ENCODE assay signal across 27 mouse cellular contexts in the genomic region with DNA sequence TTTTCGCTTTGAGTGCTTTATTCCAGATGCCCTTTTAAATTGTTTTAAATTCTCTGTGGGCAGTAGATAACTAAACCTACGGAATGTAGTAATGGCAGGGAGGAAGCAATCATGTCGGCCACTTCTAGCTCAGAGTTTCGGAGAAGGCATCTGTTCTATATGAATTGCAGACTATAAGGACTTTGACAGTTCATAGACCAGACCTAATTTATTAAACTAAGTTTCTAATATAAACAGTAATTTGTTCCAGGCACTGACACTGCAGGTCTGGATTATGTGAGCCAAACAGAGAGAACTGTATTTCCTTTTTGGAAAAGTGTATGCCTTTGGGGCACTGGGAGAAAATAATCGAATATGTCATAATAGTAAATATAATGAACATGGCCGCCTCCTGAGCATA.
DNase-seq lines count a peak whose midpoint lies in the region; ATAC-seq lines count a peak whose summit lies in the region.
"Had no signal": no experiment of that assay in that cellular context is flagged by ENCODE, and none has a peak within 500 bp of the region (broad histone marks: within the 10 kb centered on the region; RNA-seq: fewer than 3 reads in every experiment).

No protein-coding gene starts in this region.

- WGBS in limb, embryonic 11.5 days, result 56% methylated on average over 6 of the region's 6 CpGs
- 71% methylated on average over 6 of the region's 6 CpGs for WGBS in limb, embryonic 10.5 days
- WGBS in limb, embryonic 13.5 days, result 30% methylated on average over 6 of the region's 6 CpGs

- H3K9ac ChIP-seq in limb, embryonic 11.5 days (ENCODE audit: low read length), result no peak overlapping the region
- H3K9ac ChIP-seq in limb, embryonic 13.5 days, result no peak overlapping the region
- H3K9ac ChIP-seq: embryonic facial prominence, embryonic 13.5 days; forebrain, embryonic 13.5 days; heart, embryonic 12.5 days; heart, embryonic 15.5 days; hindbrain, embryonic 13.5 days; intestine, embryonic 15.5 days had no signal

- peak; percentile 60; the same call in 1 of the 2 replicates for ATAC-seq in limb, embryonic 11.5 days (ENCODE audit: insufficient number of reproducible peaks, low FRiP score, low TSS enrichment, low read depth)
- ATAC-seq in limb, embryonic 13.5 days (ENCODE audit: low FRiP score, low read depth), result peak; percentile 28; the same call in 1 of the 2 replicates
- ATAC-seq: CD4-positive, CD25-positive, alpha-beta regulatory T cell, adult 4 months; forebrain, embryonic 13.5 days; forebrain, embryonic 16.5 days; hindbrain, embryonic 16.5 days; intestine, embryonic 15.5 days had no signal

- H3K4me3 ChIP-seq in limb, embryonic 11.5 days (ENCODE audit: low read depth, low read length), result no peak overlapping the region
- no peak overlapping the region for H3K4me3 ChIP-seq in limb, embryonic 10.5 days
- H3K4me3 ChIP-seq in limb, embryonic 13.5 days, result no peak overlapping the region
- H3K4me3 ChIP-seq: embryonic facial prominence, embryonic 13.5 days; forebrain, embryonic 10.5 days; forebrain, embryonic 13.5 days; gastrocnemius, adult 2 months; heart, embryonic 12.5 days; heart, embryonic 15.5 days; hindbrain, embryonic 13.5 days; intestine, embryonic 15.5 days had no signal

- DNase-seq in limb, embryonic 11.5 days (ENCODE audit: low spot score), result no peak
- no peak for DNase-seq in limb, embryonic 10.5 days (ENCODE audit: low spot score)
- peak; percentile 43 for DNase-seq in forelimb bud, embryonic 11.5 days (ENCODE audit: low read depth, low spot score)
- DNase-seq in left cerebral cortex, adult 18-20 months (ENCODE audit: low spot score in 2 of 2), result no peak
- DNase-seq in heart, postnatal 10 days, result no peak
- DNase-seq: adrenal gland, adult 2 months; adrenal gland, postnatal 14 days; cerebellum, adult 11 months; cerebellum, adult 2 months; cerebellum, adult 9-11 months; cerebellum, postnatal 25 days; gastrocnemius, adult 2 months; gastrocnemius, postnatal 14 days; heart, adult 18-20 months; heart, postnatal 14 days; heart, postnatal 4 days had no signal

- H3K4me1 ChIP-seq in limb, embryonic 11.5 days (ENCODE audit: control insufficient read depth, insufficient read depth, low read length), result no peaks in the 10 kb centered on the region
- no peaks in the 10 kb centered on the region for H3K4me1 ChIP-seq in limb, embryonic 10.5 days
- H3K4me1 ChIP-seq in limb, embryonic 13.5 days, result 0 out of 2 replicates have a peak, but pooled peaks cover 6% of the 10 kb centered on the region
- H3K4me1 ChIP-seq: embryonic facial prominence, embryonic 13.5 days; forebrain, embryonic 10.5 days; forebrain, embryonic 13.5 days; heart, embryonic 12.5 days; heart, embryonic 15.5 days; hindbrain, embryonic 13.5 days; intestine, embryonic 15.5 days had no signal

- H3K4me2 ChIP-seq in limb, embryonic 11.5 days (ENCODE audit: low read depth, severe bottlenecking), result no peak overlapping the region
- no peak overlapping the region for H3K4me2 ChIP-seq in limb, embryonic 13.5 days (replicated peaks)
- H3K4me2 ChIP-seq: embryonic facial prominence, embryonic 13.5 days; forebrain, embryonic 13.5 days; heart, embryonic 12.5 days; heart, embryonic 15.5 days; hindbrain, embryonic 13.5 days; intestine, embryonic 15.5 days had no signal

- H3K27me3 ChIP-seq in limb, embryonic 11.5 days (ENCODE audit: control insufficient read depth, insufficient read depth, low read length), result no peaks in the 10 kb centered on the region
- H3K27me3 ChIP-seq in limb, embryonic 10.5 days (ENCODE audit: low read depth, poor library complexity, severe bottlenecking), result no peaks in the 10 kb centered on the region
- H3K27me3 ChIP-seq in limb, embryonic 13.5 days, result no peaks in the 10 kb centered on the region
- H3K27me3 ChIP-seq: embryonic facial prominence, embryonic 13.5 days; forebrain, embryonic 13.5 days; hindbrain, embryonic 13.5 days; intestine, embryonic 15.5 days had no signal

- H3K9me3 ChIP-seq in limb, embryonic 11.5 days (ENCODE audit: control insufficient read depth, low read length), result no peaks in the 10 kb centered on the region
- no peaks in the 10 kb centered on the region for H3K9me3 ChIP-seq in limb, embryonic 10.5 days (replicated peaks)
- H3K9me3 ChIP-seq in limb, embryonic 13.5 days, result no peaks in the 10 kb centered on the region
- H3K9me3 ChIP-seq: embryonic facial prominence, embryonic 13.5 days; forebrain, embryonic 10.5 days; forebrain, embryonic 13.5 days; heart, embryonic 12.5 days; heart, embryonic 15.5 days; hindbrain, embryonic 13.5 days; intestine, embryonic 15.5 days had no signal

- H3K27ac ChIP-seq in limb, embryonic 11.5 days (replicated peaks; ENCODE audit: low read depth, low read length), result no peak overlapping the region
- H3K27ac ChIP-seq in limb, embryonic 10.5 days, result no peak overlapping the region
- no peak overlapping the region for H3K27ac ChIP-seq in limb, embryonic 13.5 days
- H3K27ac ChIP-seq: embryonic facial prominence, embryonic 13.5 days; forebrain, embryonic 10.5 days; forebrain, embryonic 13.5 days; gastrocnemius, adult 2 months; heart, embryonic 15.5 days; hindbrain, embryonic 13.5 days; intestine, embryonic 15.5 days had no signal

- intact Hi-C loops in heart, postnatal 10 days (cut with DNase I), result no loop called here

- H3K36me3 ChIP-seq in limb, embryonic 11.5 days (ENCODE audit: control insufficient read depth, insufficient read depth, low read length), result no peaks in the 10 kb centered on the region
- no peaks in the 10 kb centered on the region for H3K36me3 ChIP-seq in limb, embryonic 10.5 days
- H3K36me3 ChIP-seq in limb, embryonic 13.5 days, result no peaks in the 10 kb centered on the region
- H3K36me3 ChIP-seq: embryonic facial prominence, embryonic 13.5 days; forebrain, embryonic 10.5 days; heart, embryonic 12.5 days; heart, embryonic 15.5 days; hindbrain, embryonic 13.5 days; intestine, embryonic 15.5 days had no signal
